In the genomic region with DNA sequence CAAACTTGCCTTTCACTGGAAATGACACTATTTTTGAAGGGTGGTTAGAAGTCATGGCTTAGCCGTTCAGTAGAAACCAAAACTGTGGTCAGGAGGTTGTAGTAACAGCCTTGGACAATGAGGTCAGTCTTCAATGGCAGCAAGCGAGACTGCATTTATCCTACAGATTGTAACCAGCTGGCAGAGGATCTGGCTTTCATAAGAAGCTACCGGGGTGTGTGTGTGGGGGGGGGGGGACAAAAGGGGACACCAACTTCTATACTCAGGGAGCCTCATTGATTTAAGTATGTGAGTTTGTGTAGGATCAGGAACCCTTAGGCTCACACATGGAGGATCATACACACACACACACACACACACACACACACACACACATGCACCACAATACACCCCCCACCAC, we compare ENCODE assay signal across 27 mouse cellular contexts. TPM values are rescaled to one million over a fixed set of nuclear protein-coding genes. Genes with fewer than 3 reads are reported as not detected.
A peak's percentile ranks its signal among the peaks of the same experiment; 100 is the strongest.
DNase-seq lines count a peak whose midpoint lies in the region; ATAC-seq lines count a peak whose summit lies in the region.
"Had no signal": no experiment of that assay in that cellular context is flagged by ENCODE, and none has a peak within 500 bp of the region (broad histone marks: within the 10 kb centered on the region; RNA-seq: fewer than 3 reads in every experiment).

No protein-coding gene starts in this region.

- no peak for DNase-seq in forebrain, embryonic 10.5 days (ENCODE audit: extremely low spot score, low spot score)
- no peak for DNase-seq in forebrain, embryonic 11.5 days (ENCODE audit: low spot score)
- DNase-seq in midbrain, embryonic 11.5 days (ENCODE audit: low spot score, missing footprints): peak; percentile 51
- no peak for DNase-seq in midbrain, embryonic 14.5 days
- peak; percentile 20 for DNase-seq in retina, postnatal 1 day
- DNase-seq in retina, embryonic 14.5 days (ENCODE audit: low spot score): no peak
- DNase-seq in embryonic facial prominence, embryonic 14.5 days (ENCODE audit: low spot score): peak; percentile 32
- DNase-seq in layer of hippocampus, adult 9-11 months: no peak
- DNase-seq: adrenal gland, postnatal 10 days; adrenal gland, postnatal 36 days; B cell, adult 2 months; cerebellum, adult 18-20 months; cerebellum, adult 9-10 months; cerebellum, postnatal 14 days; gastrocnemius, postnatal 25 days; heart, adult 18-20 months; heart, postnatal 10 days; heart, postnatal 36 days had no signal

- H3K4me3 ChIP-seq in forebrain, embryonic 10.5 days: no peak overlapping the region
- H3K4me3 ChIP-seq in forebrain, embryonic 11.5 days (ENCODE audit: low read depth, low read length): no peak overlapping the region
- H3K4me3 ChIP-seq in midbrain, embryonic 11.5 days (ENCODE audit: low read depth, low read length): no peak overlapping the region
- H3K4me3 ChIP-seq in midbrain, embryonic 14.5 days (replicated peaks; ENCODE audit: low read depth, low read length): no peak overlapping the region
- H3K4me3 ChIP-seq in embryonic facial prominence, embryonic 14.5 days (ENCODE audit: low read depth, low read length): no peak overlapping the region
- H3K4me3 ChIP-seq: embryonic facial prominence, embryonic 12.5 days; forebrain, embryonic 12.5 days; forebrain, embryonic 15.5 days; heart, embryonic 12.5 days; heart, embryonic 15.5 days; hindbrain, embryonic 15.5 days had no signal

- WGBS in forebrain, embryonic 10.5 days: 65% methylated on average over 3 of the region's 3 CpGs
- 45% methylated on average over 3 of the region's 3 CpGs for WGBS in forebrain, embryonic 11.5 days
- WGBS in midbrain, embryonic 11.5 days: 64% methylated on average over 3 of the region's 3 CpGs
- WGBS in midbrain, embryonic 14.5 days: 44% methylated on average over 3 of the region's 3 CpGs
- WGBS in embryonic facial prominence, embryonic 14.5 days: 22% methylated on average over 3 of the region's 3 CpGs

- no peak overlapping the region for H3K9ac ChIP-seq in forebrain, embryonic 11.5 days (ENCODE audit: low read length)
- H3K9ac ChIP-seq in midbrain, embryonic 11.5 days (ENCODE audit: low read length): no peak overlapping the region
- no peak overlapping the region for H3K9ac ChIP-seq in midbrain, embryonic 14.5 days (replicated peaks; ENCODE audit: low read length)
- no peak overlapping the region for H3K9ac ChIP-seq in embryonic facial prominence, embryonic 14.5 days (ENCODE audit: low read depth, low read length)
- H3K9ac ChIP-seq: embryonic facial prominence, embryonic 12.5 days; forebrain, embryonic 12.5 days; forebrain, embryonic 15.5 days; heart, embryonic 12.5 days; heart, embryonic 15.5 days; hindbrain, embryonic 15.5 days had no signal

- no peaks in the 10 kb centered on the region for H3K36me3 ChIP-seq in forebrain, embryonic 10.5 days (replicated peaks)
- H3K36me3 ChIP-seq in forebrain, embryonic 11.5 days (ENCODE audit: control insufficient read depth, insufficient read depth, low read length): no peaks in the 10 kb centered on the region
- H3K36me3 ChIP-seq in midbrain, embryonic 11.5 days (ENCODE audit: control insufficient read depth, insufficient read depth, low read length): no peaks in the 10 kb centered on the region
- H3K36me3 ChIP-seq in midbrain, embryonic 14.5 days (ENCODE audit: control insufficient read depth, insufficient read depth, low read length): no peaks in the 10 kb centered on the region
- H3K36me3 ChIP-seq in embryonic facial prominence, embryonic 14.5 days (ENCODE audit: control insufficient read depth, insufficient read depth, low read length): no peaks in the 10 kb centered on the region
- H3K36me3 ChIP-seq: embryonic facial prominence, embryonic 12.5 days; forebrain, embryonic 12.5 days; forebrain, embryonic 15.5 days; G1E; heart, embryonic 12.5 days; heart, embryonic 15.5 days; hindbrain, embryonic 15.5 days had no signal

- ATAC-seq in forebrain, embryonic 11.5 days (replicated peaks; ENCODE audit: low FRiP score): no peak
- ATAC-seq in midbrain, embryonic 11.5 days (ENCODE audit: low FRiP score): no peak
- no peak for ATAC-seq in midbrain, embryonic 14.5 days (ENCODE audit: low FRiP score, low TSS enrichment)
- ATAC-seq in embryonic facial prominence, embryonic 14.5 days (ENCODE audit: low read depth): no peak
- ATAC-seq: forebrain, embryonic 15.5 days; Patski had no signal

- no peaks in the 10 kb centered on the region for H3K9me3 ChIP-seq in forebrain, embryonic 10.5 days
- H3K9me3 ChIP-seq in forebrain, embryonic 11.5 days (ENCODE audit: control insufficient read depth, low read length): no peaks in the 10 kb centered on the region
- no peaks in the 10 kb centered on the region for H3K9me3 ChIP-seq in midbrain, embryonic 11.5 days (ENCODE audit: control insufficient read depth, low read length)
- H3K9me3 ChIP-seq in midbrain, embryonic 14.5 days (ENCODE audit: control insufficient read depth, low read length): no peaks in the 10 kb centered on the region
- H3K9me3 ChIP-seq in embryonic facial prominence, embryonic 14.5 days (ENCODE audit: control insufficient read depth, low read length): no peaks in the 10 kb centered on the region
- H3K9me3 ChIP-seq: embryonic facial prominence, embryonic 12.5 days; forebrain, embryonic 12.5 days; forebrain, embryonic 15.5 days; heart, embryonic 12.5 days; heart, embryonic 15.5 days; hindbrain, embryonic 15.5 days had no signal

- H3K4me2 ChIP-seq in forebrain, embryonic 11.5 days (ENCODE audit: low read depth, low read length, severe bottlenecking): no peak overlapping the region
- no peak overlapping the region for H3K4me2 ChIP-seq in midbrain, embryonic 11.5 days
- no peak overlapping the region for H3K4me2 ChIP-seq in midbrain, embryonic 14.5 days (ENCODE audit: low read length)
- peak overlapping the region; percentile 4; the same call in 1 of the 2 replicates for H3K4me2 ChIP-seq in embryonic facial prominence, embryonic 14.5 days (ENCODE audit: low read depth, low read length)
- H3K4me2 ChIP-seq: embryonic facial prominence, embryonic 12.5 days; forebrain, embryonic 12.5 days; forebrain, embryonic 15.5 days; heart, embryonic 12.5 days; heart, embryonic 15.5 days; hindbrain, embryonic 15.5 days had no signal

- H3K27me3 ChIP-seq in forebrain, embryonic 10.5 days (ENCODE audit: poor library complexity, severe bottlenecking): no peaks in the 10 kb centered on the region
- H3K27me3 ChIP-seq in forebrain, embryonic 11.5 days (ENCODE audit: control insufficient read depth, insufficient read depth, low read length): no peaks in the 10 kb centered on the region
- H3K27me3 ChIP-seq in midbrain, embryonic 11.5 days (ENCODE audit: control insufficient read depth, insufficient read depth, low read length): no peaks in the 10 kb centered on the region
- H3K27me3 ChIP-seq in midbrain, embryonic 14.5 days (ENCODE audit: control insufficient read depth, insufficient read depth, low read length): no peaks in the 10 kb centered on the region
- H3K27me3 ChIP-seq in embryonic facial prominence, embryonic 14.5 days (replicated peaks; ENCODE audit: control insufficient read depth, insufficient read depth, low read length): no peaks in the 10 kb centered on the region
- H3K27me3 ChIP-seq: CH12.LX; embryonic facial prominence, embryonic 12.5 days; forebrain, embryonic 15.5 days; heart, embryonic 12.5 days; heart, embryonic 15.5 days; hindbrain, embryonic 15.5 days; Patski had no signal

- peak overlapping the region; percentile 1; the same call in 1 of the 2 replicates for H3K27ac ChIP-seq in forebrain, embryonic 10.5 days
- no peak overlapping the region for H3K27ac ChIP-seq in forebrain, embryonic 11.5 days (ENCODE audit: low read depth, low read length)
- H3K27ac ChIP-seq in midbrain, embryonic 11.5 days (ENCODE audit: low read depth, low read length): no peak overlapping the region
- no peak overlapping the region for H3K27ac ChIP-seq in midbrain, embryonic 14.5 days (replicated peaks; ENCODE audit: low read depth, low read length)
- no peak overlapping the region for H3K27ac ChIP-seq in embryonic facial prominence, embryonic 14.5 days (replicated peaks; ENCODE audit: low read depth, low read length)
- H3K27ac ChIP-seq: embryonic facial prominence, embryonic 12.5 days; forebrain, embryonic 12.5 days; forebrain, embryonic 15.5 days; heart, embryonic 15.5 days; hindbrain, embryonic 15.5 days had no signal

- H3K4me1 ChIP-seq in forebrain, embryonic 10.5 days: peaks cover 26% of the 10 kb centered on the region
- H3K4me1 ChIP-seq in forebrain, embryonic 11.5 days (replicated peaks; ENCODE audit: control insufficient read depth, insufficient read depth, low read length): peaks cover 4% of the 10 kb centered on the region; the same call in 1 of the 2 replicates
- H3K4me1 ChIP-seq in midbrain, embryonic 11.5 days (ENCODE audit: control insufficient read depth, insufficient read depth, low read length): no peaks in the 10 kb centered on the region
- no peaks in the 10 kb centered on the region for H3K4me1 ChIP-seq in midbrain, embryonic 14.5 days (ENCODE audit: control insufficient read depth, insufficient read depth, low read length)
- H3K4me1 ChIP-seq in embryonic facial prominence, embryonic 14.5 days (ENCODE audit: control insufficient read depth, insufficient read depth, low read length): no peaks in the 10 kb centered on the region; the same call in 1 of the 2 replicates
- H3K4me1 ChIP-seq: heart, embryonic 15.5 days had no signal

RNA-seq across cellular contexts. Expression of a gene that starts 25.6 kb away (rescaled TPM):
- polyA plus RNA-seq in forebrain, embryonic 10.5 days (2016; fragmentation: Nextera tagmentation; extraction: Ambion mirVana): 3.3 and 3.7 TPM in 2 replicates
- polyA plus RNA-seq in forebrain, embryonic 11.5 days (2014; fragmentation: Nextera tagmentation; extraction: Ambion mirVana): 5.6 and 7.4 TPM in 2 replicates
- polyA plus RNA-seq in midbrain, embryonic 11.5 days (2014; fragmentation: Nextera tagmentation; extraction: Ambion mirVana): 10.8 and 12.2 TPM in 2 replicates
- 131 and 143 TPM in 2 replicates for polyA plus RNA-seq in midbrain, embryonic 14.5 days (2014; fragmentation: Nextera tagmentation; extraction: Ambion mirVana)
- polyA plus RNA-seq in embryonic facial prominence, embryonic 14.5 days (2014; fragmentation: Nextera tagmentation; extraction: Ambion mirVana): 24.3 and 24.4 TPM in 2 replicates
- polyA plus RNA-seq: G1E had no signal

Comparison
In these comparisons a context has a peak if more than half of its experiments do, and no peak if none do; other contexts are left out.
1. DNase-seq: peak in midbrain, embryonic 11.5 days (single experiment), retina, postnatal 1 day (single experiment) and embryonic facial prominence, embryonic 14.5 days (single experiment); none in forebrain, embryonic 10.5 days (single experiment), forebrain, embryonic 11.5 days (single experiment), midbrain, embryonic 14.5 days (single experiment), retina, embryonic 14.5 days (single experiment) and layer of hippocampus, adult 9-11 months (single experiment).